Mouse (Mus musculus): Measurements from ENCODE around the gene Sult1e1.

Gene Sult1e1

DNA sequence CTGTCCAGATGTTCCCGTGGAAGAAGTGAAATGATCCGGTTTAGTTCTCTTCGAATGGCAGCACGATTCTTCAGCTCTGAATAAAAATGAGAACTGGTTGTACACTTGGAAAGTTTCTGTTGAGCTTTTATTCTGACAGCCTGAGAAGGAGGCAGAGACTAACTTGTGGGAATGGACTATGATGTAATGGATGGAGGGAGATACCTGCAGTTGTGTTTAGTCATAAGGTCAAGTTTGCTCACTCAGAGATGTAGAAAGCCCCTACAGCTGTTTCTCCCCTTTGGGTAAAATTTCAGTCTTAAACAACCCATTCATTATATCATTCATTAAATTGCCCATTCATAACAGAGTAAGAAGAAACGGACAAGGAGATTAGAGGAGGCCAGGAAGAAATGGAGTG is at the start of gene Sult1e1:
Gene Sult1e1, minus strand, starts transcription at position 101 of the 400 bp plus-strand sequence.
- no peak for DNase-seq (ENCODE audit: low read depth, low spot score)

GRCm38 (mm10) chr5:87622681-87623080 is 31.3 kb upstream of the Sult1e1 start:
- DNase-seq (ENCODE audit: low read depth, low spot score) = peak; percentile 5

DNA sequence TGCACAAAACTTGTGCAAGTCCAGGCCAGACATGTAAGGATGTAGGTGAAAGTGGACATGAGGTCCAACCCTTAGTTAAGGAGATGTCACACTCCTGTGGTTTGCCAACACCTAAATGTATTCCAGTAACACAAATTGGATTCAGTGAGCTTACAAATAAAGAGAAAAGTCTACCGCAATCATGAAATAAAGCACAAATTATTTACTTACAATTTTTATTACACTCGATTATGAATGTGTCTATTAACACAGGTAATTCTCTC is 23.7 kb upstream of the Sult1e1 start:
- no peak for DNase-seq (ENCODE audit: low read depth, low spot score)

DNA sequence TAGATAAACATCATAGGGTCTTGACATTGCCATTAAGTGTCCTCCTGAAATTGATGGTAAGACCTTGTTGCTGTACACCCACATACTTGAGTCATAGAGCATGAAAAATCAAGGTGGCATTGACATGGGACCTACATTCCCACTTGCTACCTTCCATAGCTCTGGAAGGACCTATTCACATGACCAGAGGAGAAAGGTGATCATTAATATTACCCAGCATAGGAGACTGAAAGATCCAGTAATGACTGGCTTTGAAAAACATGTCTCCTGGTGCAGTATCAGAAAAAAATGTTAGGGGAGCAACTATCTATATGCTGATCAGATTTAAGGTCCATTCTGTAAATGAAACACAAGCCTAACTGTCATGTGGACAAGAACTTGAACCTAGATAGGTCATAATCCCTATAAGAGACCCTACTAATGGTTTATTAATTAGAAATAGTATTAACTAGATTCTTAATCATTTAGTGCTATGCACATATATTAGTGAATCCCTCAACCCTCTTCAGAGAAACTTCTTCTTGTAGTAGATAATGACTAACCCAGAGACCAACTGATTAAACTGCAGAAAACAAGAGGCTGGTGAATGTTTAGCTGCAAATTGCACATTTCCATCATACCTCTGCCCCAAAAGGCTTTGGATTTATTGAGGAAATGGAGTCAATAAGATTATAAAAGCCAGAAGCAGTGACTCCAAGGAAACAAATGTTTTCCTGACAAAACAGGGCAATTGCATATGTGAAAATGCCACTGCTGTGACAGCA is 23.2 kb upstream of the Sult1e1 start:
- no peak for DNase-seq (ENCODE audit: low read depth, low spot score)

DNA sequence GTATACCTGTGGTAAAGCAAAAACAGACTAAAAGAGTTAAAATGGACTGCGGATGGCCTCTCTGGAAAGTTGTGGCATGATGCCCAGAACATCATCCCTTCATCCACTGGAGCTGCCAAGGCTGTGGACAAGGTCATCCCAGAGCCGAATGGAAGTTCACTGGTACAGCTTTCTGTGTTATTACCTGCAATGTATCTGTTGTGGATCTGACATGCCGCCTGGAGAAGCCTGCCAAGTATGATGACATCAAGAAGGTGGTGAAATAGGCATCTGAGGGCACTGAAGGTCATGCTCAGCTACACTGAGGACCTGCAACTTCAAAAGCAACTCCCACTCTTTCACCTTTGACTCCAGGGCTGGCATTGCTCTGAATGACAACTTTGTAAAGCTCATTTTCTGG is 9.6 kb upstream of the Sult1e1 start:
- DNase-seq (ENCODE audit: low read depth, low spot score) = peak; percentile 7

DNA sequence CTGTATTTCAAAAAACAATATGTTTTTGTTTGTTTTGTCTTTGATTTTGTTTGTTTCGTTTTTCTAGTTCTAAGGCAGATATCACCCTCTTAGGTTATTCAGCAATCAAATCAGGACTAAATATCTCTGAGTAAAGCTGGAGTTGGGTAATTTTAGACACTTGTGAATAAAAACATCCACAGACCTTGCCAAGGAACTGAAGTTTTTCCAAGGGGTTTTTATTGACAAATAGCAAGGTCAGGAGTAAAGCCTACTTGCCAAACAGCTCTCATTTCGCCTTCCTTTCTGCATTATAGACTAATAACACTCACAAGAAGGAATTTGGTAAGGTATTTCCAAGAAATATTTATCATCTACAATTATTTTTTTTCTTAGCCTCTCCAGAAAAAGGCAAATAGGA is 6.5 kb upstream of the Sult1e1 start:
- DNase-seq (ENCODE audit: low read depth, low spot score) = no peak

- no peak for DNase-seq (ENCODE audit: low read depth, low spot score)
Measured at GRCm38 (mm10) chr5:87589916-87590315, 1.5 kb downstream of the Sult1e1 start.

GRCm38 (mm10) chr5:87580389-87580788 is 11.0 kb downstream of the Sult1e1 start:
- no peak for DNase-seq (ENCODE audit: low read depth, low spot score)

- no peak for DNase-seq (ENCODE audit: low read depth, low spot score)
Measured at GRCm38 (mm10) chr5:87574174-87574573, 17.2 kb downstream of the Sult1e1 start.

- DNase-seq (ENCODE audit: low read depth, low spot score) = no peak
Measured at GRCm38 (mm10) chr5:87573490-87573889, 17.9 kb downstream of the Sult1e1 start.

DNA sequence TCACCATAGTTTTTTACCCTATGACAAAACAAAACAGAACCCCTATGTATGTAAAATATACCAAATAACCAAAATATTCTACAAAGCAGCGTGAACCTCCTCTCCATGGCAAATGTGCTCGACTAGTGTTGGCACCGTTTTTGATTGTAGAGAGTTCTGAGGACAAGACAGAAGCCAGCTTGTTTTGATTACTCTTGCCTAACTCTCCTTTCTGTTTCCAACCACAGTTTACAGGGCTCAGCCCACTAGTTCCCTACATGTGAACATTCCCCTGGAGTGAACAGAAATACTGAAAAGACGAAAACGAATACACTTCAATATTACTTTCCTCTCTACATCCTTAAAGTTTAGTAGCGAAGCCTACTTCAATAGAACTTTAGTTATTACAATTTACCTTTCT is 18.6 kb downstream of the Sult1e1 start:
- DNase-seq (ENCODE audit: low read depth, low spot score) = no peak

- no peak for DNase-seq (ENCODE audit: low read depth, low spot score)
Measured at GRCm38 (mm10) chr5:87568845-87569244, 22.5 kb downstream of the Sult1e1 start, which contains the start of gene Sult1d1. TSS of gene Sult1d1 (minus strand) at chr5:87569027.

GRCm38 (mm10) chr5:87567306-87567705 is 24.1 kb downstream of the Sult1e1 start:
- no peak for DNase-seq (ENCODE audit: low read depth, low spot score)

GRCm38 (mm10) chr5:87562966-87563365 is 28.4 kb downstream of the Sult1e1 start:
- DNase-seq (ENCODE audit: low read depth, low spot score) = peak; percentile 7

GRCm38 (mm10) chr5:87562526-87562925 is 28.9 kb downstream of the Sult1e1 start:
- no peak for DNase-seq (ENCODE audit: low read depth, low spot score)

- no peak for DNase-seq (ENCODE audit: low read depth, low spot score)
Measured at GRCm38 (mm10) chr5:87560145-87560544, 31.2 kb downstream of the Sult1e1 start.

DNA sequence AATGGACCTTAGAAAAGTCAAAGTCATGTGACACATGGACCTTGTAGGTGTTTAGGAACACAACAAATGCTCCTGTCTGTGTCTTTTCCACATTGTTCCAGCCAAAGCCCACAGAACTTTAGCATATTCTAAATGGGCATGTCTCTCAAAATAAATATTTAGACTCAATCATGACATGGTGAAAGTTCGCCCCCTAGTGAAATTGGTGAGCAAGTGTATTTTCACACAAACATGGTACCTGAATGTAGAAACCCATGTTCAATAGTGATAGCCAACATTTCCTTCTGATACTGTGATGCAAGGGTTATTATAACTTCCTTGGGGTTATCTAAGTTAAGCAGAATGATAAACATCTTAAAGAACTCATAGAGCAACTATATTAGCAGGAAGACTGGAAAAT is 40.5 kb downstream of the Sult1e1 start:
- DNase-seq (ENCODE audit: low read depth, low spot score) = no peak

DNA sequence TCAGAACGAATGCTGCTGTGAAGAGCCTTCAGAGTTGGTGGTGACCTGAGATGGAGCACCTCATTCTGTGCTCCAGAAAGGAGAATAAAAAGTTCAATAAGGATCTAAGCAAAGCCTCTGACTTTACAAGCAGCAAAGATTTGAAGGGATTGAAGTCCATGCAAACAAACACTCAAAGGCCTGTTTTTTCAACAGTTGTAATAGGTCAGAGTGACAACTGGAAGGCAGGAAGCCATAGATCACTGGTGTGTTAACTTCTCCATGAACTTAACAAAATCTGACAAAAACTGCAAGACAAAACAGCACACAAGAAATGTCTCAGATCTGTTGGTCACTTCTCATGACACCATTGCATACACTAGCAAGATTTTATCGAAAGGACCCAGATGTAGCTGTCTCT is 53.3 kb downstream of the Sult1e1 start, which contains the start of gene Sult1b1:
Gene Sult1b1, minus strand, starts transcription at position 85 of the 400 bp plus-strand sequence.
- DNase-seq (ENCODE audit: low read depth, low spot score) = no peak

DNA sequence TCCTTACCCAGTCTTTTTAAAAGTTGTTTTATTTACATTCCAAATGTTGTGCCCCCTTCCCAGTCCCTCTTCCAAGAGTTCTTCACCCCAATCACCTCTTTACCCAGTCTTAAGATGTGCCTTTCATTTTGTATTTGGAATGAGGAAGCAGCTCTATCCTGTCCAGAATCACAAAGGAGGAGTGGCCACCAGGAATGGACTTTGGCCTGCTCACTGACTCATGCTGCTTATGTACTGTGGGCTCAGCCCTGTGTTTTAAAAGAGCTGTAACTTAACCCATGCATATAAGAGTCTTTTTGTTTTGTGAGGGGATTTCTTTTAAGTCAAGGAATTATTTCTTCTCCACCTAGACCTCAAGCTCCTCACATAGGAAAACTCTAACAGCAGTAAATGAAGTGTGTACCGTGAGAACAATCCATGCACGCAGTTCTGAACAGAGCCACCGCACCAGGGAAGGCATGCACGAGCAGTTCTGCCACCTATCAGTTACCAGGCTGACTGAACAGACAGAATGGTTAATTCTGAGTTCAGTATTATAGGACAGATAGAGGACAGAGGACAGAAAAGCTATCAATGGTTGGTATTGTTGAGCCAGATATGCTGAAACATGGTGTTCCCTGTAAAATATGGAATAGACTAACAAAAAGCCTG is 55.3 kb downstream of the Sult1e1 start:
- DNase-seq (ENCODE audit: low read depth, low spot score) = no peak

DNA sequence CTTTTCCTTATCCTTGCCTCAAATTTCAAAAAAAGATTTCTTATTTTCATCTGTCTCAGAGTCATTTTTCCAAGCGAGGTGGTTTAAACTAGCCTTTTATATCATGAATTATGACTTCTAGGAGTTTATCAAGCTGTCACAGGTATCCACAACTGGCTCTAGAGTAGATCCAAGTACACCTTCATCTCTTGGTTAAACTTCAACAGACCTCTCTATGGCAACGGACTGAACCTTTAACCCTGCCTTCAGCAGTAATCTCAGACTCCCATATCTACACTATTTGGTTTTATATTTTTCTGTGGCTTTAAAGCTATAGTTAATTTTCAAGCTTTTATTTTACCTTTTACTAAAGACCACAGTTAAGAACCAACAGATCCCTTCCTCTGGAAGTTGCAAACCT is 59.1 kb downstream of the Sult1e1 start:
- no peak for DNase-seq (ENCODE audit: low read depth, low spot score)
